Mouse (Mus musculus) cerebellum, adult 2 months (tissue): Measurements from ENCODE around the gene Clasp2.

ENCODE experiments used
- CTCF ChIP-seq: fragments of 200-500 bp; IDR thresholded peaks from 2 replicates; pipeline ENCODE4 v1.5.1; 2011; ENCODE audit warnings: low read depth, mild to moderate bottlenecking, control low read depth, low read length, moderate library complexity, borderline replicate concordance; ENCODE audit not compliant: insufficient read depth
- POLR2A ChIP-seq: fragments of 200-500 bp; IDR thresholded peaks from 2 replicates; pipeline ENCODE4 v1.6.1; 2011; ENCODE audit warnings: low read length, control low read depth, borderline replicate concordance; ENCODE audit not compliant: insufficient read depth

DNA sequence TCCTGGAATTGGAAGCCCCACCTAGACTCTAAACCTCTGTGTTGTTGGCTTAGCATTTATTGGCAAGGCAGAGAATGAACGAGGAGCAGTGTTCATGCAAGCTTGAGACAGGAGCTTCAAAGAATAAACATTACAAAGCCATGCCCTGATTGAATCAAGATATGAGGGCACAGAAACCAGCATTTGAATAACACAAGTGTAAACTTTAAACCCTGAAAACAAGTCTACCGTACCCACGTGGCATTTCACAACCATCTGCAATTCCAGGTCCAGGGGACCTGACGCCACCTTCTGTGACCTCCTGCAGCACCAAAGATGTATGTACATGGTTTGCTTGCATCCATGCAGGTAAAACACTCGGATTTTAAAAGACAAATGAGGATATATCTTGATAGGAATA lies 181.4 kb downstream of the Clasp2 start:
- no peak for TF ChIP-seq CTCF
- no peak for TF ChIP-seq POLR2A
